Mouse (Mus musculus): ENCODE measurements at regions not wholly inside any gene's neighbourhood (a gene's known extent, or its start where the extent isn't known, plus 50 kb on each side); places are given as distances from the start of the nearest gene placed in this dataset.
"Not testable (repeated sequence)": the region's sequence is repeated elsewhere in the genome, so short reads cannot be mapped to it uniquely, and the experiment has no call there.

GRCm38 (mm10) chr8:118209301-118209700 lies 74.2 kb upstream of the Cdh13 start:
- not testable (repeated sequence) for H3K27me3 ChIP-seq (replicated peaks); H3K36me3 ChIP-seq (replicated peaks; ENCODE audit: low read length); H3K4me1 ChIP-seq; H3K4me3 ChIP-seq (replicated peaks)
- peaks cover 41% of the 10 kb centered on the region for H3K9me3 ChIP-seq

GRCm38 (mm10) chr8:118190866-118191265 lies 92.7 kb upstream of the Cdh13 start:
- Histone ChIP-seq H3K4me3 (replicated peaks) (no peak overlapping the region), H3K4me1 (no peaks in the 10 kb centered on the region), H3K9me3 (peaks cover 91% of the 10 kb centered on the region), H3K27me3 (replicated peaks) (no peaks in the 10 kb centered on the region), H3K36me3 (replicated peaks; ENCODE audit: low read length) (no peaks in the 10 kb centered on the region)
- TF ChIP-seq GATA1 (IDR thresholded peaks at IDR 0.05; ENCODE audit: borderline replicate concordance, low read length) (no peak), FLI1 (IDR thresholded peaks at IDR 0.05; ENCODE audit: low read length) (no peak)

GRCm38 (mm10) chr8:118189226-118189625 lies 94.3 kb upstream of the Cdh13 start:
- no peaks in the 10 kb centered on the region for H3K27me3 ChIP-seq (replicated peaks)
- no peak overlapping the region for H3K4me3 ChIP-seq (replicated peaks)
- H3K9me3 ChIP-seq: peaks cover 94% of the 10 kb centered on the region

GRCm38 (mm10) chr8:118169001-118169413 lies 114.5 kb upstream of the Cdh13 start:
- no peak overlapping the region for H3K4me3 ChIP-seq (replicated peaks)
- TF ChIP-seq GATA1 (IDR thresholded peaks at IDR 0.05; ENCODE audit: borderline replicate concordance, low read length): no peak
- no peak for TF ChIP-seq FLI1 (IDR thresholded peaks at IDR 0.05; ENCODE audit: low read length)
- no peaks in the 10 kb centered on the region for H3K4me1 ChIP-seq
- no peaks in the 10 kb centered on the region for H3K27me3 ChIP-seq (replicated peaks)
- peaks cover 81% of the 10 kb centered on the region for H3K9me3 ChIP-seq
- H3K36me3 ChIP-seq (replicated peaks; ENCODE audit: low read length): no peaks in the 10 kb centered on the region

More at GRCm38 (mm10) chr8:118189226-118189625, 94.3 kb upstream of the Cdh13 start:
- TF ChIP-seq FLI1 (IDR thresholded peaks at IDR 0.05; ENCODE audit: low read length) (no peak), GATA1 (IDR thresholded peaks at IDR 0.05; ENCODE audit: borderline replicate concordance, low read length) (no peak)
- Histone ChIP-seq H3K36me3 (replicated peaks; ENCODE audit: low read length) (no peaks in the 10 kb centered on the region), H3K4me1 (no peaks in the 10 kb centered on the region)

- Histone ChIP-seq H3K9me3 (peaks cover 74% of the 10 kb centered on the region), H3K27me3 (replicated peaks) (no peaks in the 10 kb centered on the region), H3K36me3 (replicated peaks; ENCODE audit: low read length) (no peaks in the 10 kb centered on the region), H3K4me3 (replicated peaks) (no peak overlapping the region), H3K4me1 (no peaks in the 10 kb centered on the region)
- TF ChIP-seq GATA1 (IDR thresholded peaks at IDR 0.05; ENCODE audit: borderline replicate concordance, low read length): no peak
- TF ChIP-seq FLI1 (IDR thresholded peaks at IDR 0.05; ENCODE audit: low read length): no peak
Observed at GRCm38 (mm10) chr8:118162171-118162570, 121.4 kb upstream of the Cdh13 start.

GRCm38 (mm10) chr8:118147359-118148205 lies 136.0 kb upstream of the Cdh13 start:
- no peaks in the 10 kb centered on the region for H3K36me3 ChIP-seq (replicated peaks; ENCODE audit: low read length)
- no peak for TF ChIP-seq FLI1 (IDR thresholded peaks at IDR 0.05; ENCODE audit: low read length)
- TF ChIP-seq GATA1 (IDR thresholded peaks at IDR 0.05; ENCODE audit: borderline replicate concordance, low read length): no peak
- peaks cover 80% of the 10 kb centered on the region for H3K9me3 ChIP-seq
- H3K27me3 ChIP-seq (replicated peaks): no peaks in the 10 kb centered on the region
- H3K4me1 ChIP-seq: no peaks in the 10 kb centered on the region
- H3K4me3 ChIP-seq (replicated peaks): no peak overlapping the region

- no peaks in the 10 kb centered on the region for H3K4me1 ChIP-seq
- TF ChIP-seq GATA1 (IDR thresholded peaks at IDR 0.05; ENCODE audit: borderline replicate concordance, low read length) (no peak), FLI1 (IDR thresholded peaks at IDR 0.05; ENCODE audit: low read length) (no peak)
- H3K4me3 ChIP-seq (replicated peaks): no peak overlapping the region
- H3K36me3 ChIP-seq (replicated peaks; ENCODE audit: low read length): no peaks in the 10 kb centered on the region
- no peaks in the 10 kb centered on the region for H3K27me3 ChIP-seq (replicated peaks)
- peaks cover 77% of the 10 kb centered on the region for H3K9me3 ChIP-seq
Observed at GRCm38 (mm10) chr8:118144546-118144945, 139.0 kb upstream of the Cdh13 start.

- no peaks in the 10 kb centered on the region for H3K36me3 ChIP-seq (replicated peaks; ENCODE audit: low read length)
- no peaks in the 10 kb centered on the region for H3K27me3 ChIP-seq (replicated peaks)
- no peak for TF ChIP-seq GATA1 (IDR thresholded peaks at IDR 0.05; ENCODE audit: borderline replicate concordance, low read length)
- TF ChIP-seq FLI1 (IDR thresholded peaks at IDR 0.05; ENCODE audit: low read length): no peak
- peaks cover 80% of the 10 kb centered on the region for H3K9me3 ChIP-seq
- no peaks in the 10 kb centered on the region for H3K4me1 ChIP-seq
- no peak overlapping the region for H3K4me3 ChIP-seq (replicated peaks)
Observed at GRCm38 (mm10) chr8:118142311-118142710, 141.2 kb upstream of the Cdh13 start.

- Histone ChIP-seq H3K4me1 (no peaks in the 10 kb centered on the region), H3K9me3 (peaks cover 78% of the 10 kb centered on the region), H3K36me3 (replicated peaks; ENCODE audit: low read length) (no peaks in the 10 kb centered on the region), H3K4me3 (replicated peaks) (no peak overlapping the region), H3K27me3 (replicated peaks) (no peaks in the 10 kb centered on the region)
- no peak for TF ChIP-seq FLI1 (IDR thresholded peaks at IDR 0.05; ENCODE audit: low read length)
- no peak for TF ChIP-seq GATA1 (IDR thresholded peaks at IDR 0.05; ENCODE audit: borderline replicate concordance, low read length)
Observed at GRCm38 (mm10) chr8:118139928-118140327, 143.6 kb upstream of the Cdh13 start.

- Histone ChIP-seq H3K9me3 (peaks cover 84% of the 10 kb centered on the region), H3K4me1 (no peaks in the 10 kb centered on the region), H3K36me3 (replicated peaks; ENCODE audit: low read length) (no peaks in the 10 kb centered on the region), H3K4me3 (replicated peaks) (peak overlapping the region; percentile 23), H3K27me3 (replicated peaks) (no peaks in the 10 kb centered on the region)
- no peak for TF ChIP-seq FLI1 (IDR thresholded peaks at IDR 0.05; ENCODE audit: low read length)
- no peak for TF ChIP-seq GATA1 (IDR thresholded peaks at IDR 0.05; ENCODE audit: borderline replicate concordance, low read length)
Observed at GRCm38 (mm10) chr8:118137846-118138245, 145.7 kb upstream of the Cdh13 start.

All from megakaryocyte, embryonic 14.5 days (primary cell).